In genomic region chr17:80020495-80020894, GRCm38 (mm10) we compare ENCODE assay signal across 18 mouse cellular contexts. TPM values are rescaled to one million over a fixed set of nuclear protein-coding genes. Genes with fewer than 3 reads are reported as not detected.
DNase-seq lines count a peak whose midpoint lies in the region; ATAC-seq and TF ChIP-seq lines count a peak whose summit lies in the region.
"Had no signal": no experiment of that assay in that cellular context is flagged by ENCODE, and none has a peak within 500 bp of the region (broad histone marks: within the 10 kb centered on the region; RNA-seq: fewer than 3 reads in every experiment).

No protein-coding gene starts in this region.

- H3K9me3 ChIP-seq in neural tube, embryonic 15.5 days (replicated peaks) = no peaks in the 10 kb centered on the region
- H3K9me3 ChIP-seq in stomach, postnatal 0 days (ENCODE audit: control insufficient read depth, low read length) = no peaks in the 10 kb centered on the region
- H3K9me3 ChIP-seq: embryonic facial prominence, embryonic 13.5 days; heart, embryonic 15.5 days had no signal

- TF ChIP-seq EP300 in stomach, postnatal 0 days (optimal IDR thresholded peaks at IDR 0.05) = no peak

- DNase-seq in cerebellum, adult 2 months = no peak
- no peak for DNase-seq in cerebellum, postnatal 4 days (ENCODE audit: low spot score in 2 of 2)
- no peak for DNase-seq in layer of hippocampus, adult 2 months (ENCODE audit: low spot score in 2 of 2)
- DNase-seq in layer of hippocampus, postnatal 25 days (ENCODE audit: extremely low spot score in 1 of 2, low spot score in 1 of 2) = no peak
- DNase-seq in neural tube, embryonic 10.5 days (ENCODE audit: extremely low spot score, low spot score) = peak; percentile 11
- DNase-seq in stomach, postnatal 0 days (ENCODE audit: low spot score) = no peak
- no peak for DNase-seq in kidney, postnatal 36 days
- DNase-seq: cerebellum, adult 11 months; cerebellum, postnatal 36 days; gastrocnemius, postnatal 36 days; kidney, adult 11 months; kidney, postnatal 25 days; lung, postnatal 4 days had no signal

- H3K27ac ChIP-seq in cerebellum, adult 2 months (ENCODE audit: insufficient read depth, low read length) = no peak overlapping the region
- H3K27ac ChIP-seq in layer of hippocampus, adult 2 months = no peak overlapping the region
- no peak overlapping the region for H3K27ac ChIP-seq in neural tube, embryonic 15.5 days (replicated peaks)
- H3K27ac ChIP-seq in stomach, postnatal 0 days (replicated peaks) = no peak overlapping the region
- H3K27ac ChIP-seq: embryonic facial prominence, embryonic 13.5 days; heart, embryonic 15.5 days had no signal

- H3K4me3 ChIP-seq in cerebellum, adult 2 months (replicated peaks; ENCODE audit: insufficient read depth, low read depth, low read length) = no peak overlapping the region
- no peak overlapping the region for H3K4me3 ChIP-seq in layer of hippocampus, adult 2 months
- no peak overlapping the region for H3K4me3 ChIP-seq in neural tube, embryonic 15.5 days (replicated peaks)
- no peak overlapping the region for H3K4me3 ChIP-seq in stomach, postnatal 0 days (ENCODE audit: low read depth, low read length)
- H3K4me3 ChIP-seq: embryonic facial prominence, embryonic 13.5 days; heart, embryonic 15.5 days; myocyte had no signal

- H3K27me3 ChIP-seq in cerebellum, adult 2 months (ENCODE audit: control insufficient read depth, insufficient read depth, low read length) = no peaks in the 10 kb centered on the region
- H3K27me3 ChIP-seq in neural tube, embryonic 15.5 days (replicated peaks) = no peaks in the 10 kb centered on the region
- H3K27me3 ChIP-seq in stomach, postnatal 0 days (ENCODE audit: control insufficient read depth, insufficient read depth, low read length) = no peaks in the 10 kb centered on the region
- H3K27me3 ChIP-seq: embryonic facial prominence, embryonic 13.5 days; heart, embryonic 15.5 days had no signal

- H3K4me2 ChIP-seq in neural tube, embryonic 15.5 days = no peak overlapping the region
- no peak overlapping the region for H3K4me2 ChIP-seq in stomach, postnatal 0 days (replicated peaks; ENCODE audit: low read depth)
- H3K4me2 ChIP-seq: embryonic facial prominence, embryonic 13.5 days; heart, embryonic 15.5 days; midbrain, embryonic 11.5 days had no signal

- 77% methylated on average over 2 of the region's 2 CpGs for WGBS in cerebellum, adult 2 months
- 78% methylated on average over 2 of the region's 2 CpGs for WGBS in neural tube, embryonic 15.5 days
- WGBS in stomach, postnatal 0 days = 69% methylated on average over 2 of the region's 2 CpGs

- H3K4me1 ChIP-seq in cerebellum, adult 2 months (ENCODE audit: control insufficient read depth, insufficient read depth, low read length) = no peaks in the 10 kb centered on the region; the same call in 1 of the 2 replicates
- H3K4me1 ChIP-seq in neural tube, embryonic 15.5 days = peaks cover 7% of the 10 kb centered on the region; the same call in 1 of the 2 replicates
- no peaks in the 10 kb centered on the region for H3K4me1 ChIP-seq in stomach, postnatal 0 days (replicated peaks; ENCODE audit: control insufficient read depth, insufficient read depth)

- no peak overlapping the region for H3K9ac ChIP-seq in neural tube, embryonic 15.5 days (replicated peaks)
- H3K9ac ChIP-seq in stomach, postnatal 0 days (ENCODE audit: low read length) = no peak overlapping the region
- H3K9ac ChIP-seq: embryonic facial prominence, embryonic 13.5 days; heart, embryonic 15.5 days had no signal

- no peaks in the 10 kb centered on the region for H3K36me3 ChIP-seq in neural tube, embryonic 15.5 days
- H3K36me3 ChIP-seq in stomach, postnatal 0 days (ENCODE audit: control insufficient read depth, insufficient read depth, low read length) = no peaks in the 10 kb centered on the region
- H3K36me3 ChIP-seq: heart, embryonic 15.5 days had no signal

- 0 out of 2 replicates have a peak, but pooled peaks have one; percentile 4 for TF ChIP-seq CTCF in cerebellum, adult 2 months (IDR thresholded peaks at IDR 0.05; ENCODE audit: borderline replicate concordance, insufficient read depth, low read depth, low read length)
- TF ChIP-seq CTCF in layer of hippocampus, adult 2 months (conservative IDR thresholded peaks at IDR 0.05) = peak; percentile 59
- TF ChIP-seq CTCF in stomach, postnatal 0 days (IDR thresholded peaks at IDR 0.05; ENCODE audit: low read depth) = peak; percentile 54

- no peak for ATAC-seq in neural tube, embryonic 15.5 days (ENCODE audit: low FRiP score)
- no peak for ATAC-seq in stomach, postnatal 0 days (ENCODE audit: low FRiP score, low TSS enrichment)

- TF ChIP-seq POLR2A in cerebellum, adult 2 months (IDR thresholded peaks at IDR 0.05; ENCODE audit: borderline replicate concordance, insufficient read depth, low read length) = no peak

RNA-seq across cellular contexts. Expression of gene Hnrnpll, which starts 41.6 kb away (rescaled TPM):
- polyA plus RNA-seq in cerebellum, adult 2 months (2012; rRNA removed) = 49.2 and 52.7 TPM in 2 replicates
- total RNA-seq in layer of hippocampus, adult 2 months (2021) = 10 to 100 TPM; 62.8 to 67.1 TPM
- 10 to 100 TPM; 57.1 to 64.1 TPM for total RNA-seq in layer of hippocampus, postnatal 25 days (2021)
- polyA plus RNA-seq in neural tube, embryonic 15.5 days (2015; fragmentation: Nextera tagmentation; extraction: Ambion mirVana) = 55.8 and 56.0 TPM in 2 replicates
- 18.3 and 20.9 TPM in 2 replicates for polyA plus RNA-seq in stomach, postnatal 0 days (2015; fragmentation: Nextera tagmentation; extraction: Ambion mirVana)

Comparison
In these comparisons a context has a peak if more than half of its experiments do, and no peak if none do; other contexts are left out.
1. CTCF ChIP-seq: peak in every context shown above with its lines; median percentile 59 in layer of hippocampus, adult 2 months; 54 in stomach, postnatal 0 days; 4 in cerebellum, adult 2 months.